Mouse (Mus musculus) layer of hippocampus, adult 6 months (tissue): ENCODE results near the gene AW549877. TPM values are rescaled to one million over a fixed set of nuclear protein-coding genes. Genes with fewer than 3 reads are reported as not detected.

Experiments
- long read RNA-seq, 2 experiments: library from polyadenylated mRNA; unstranded; transcript quantifications; one replicate each; pipeline ENCODE4 v2.0.0; 2019 to 2020
- polyA plus RNA-seq: library from polyadenylated mRNA; unstranded; fragments of <200 nt; fragmentation: Nextera tagmentation; gene quantifications from 2 replicates; pipeline ENCODE4 v1.2.3, GENCODE M21; 2021

AW549877 gene
- 9.3 and 11.5 TPM in 2 replicates for polyA plus RNA-seq
- long read RNA-seq, experiment 1, full-length matches to known transcripts: 3 of 19 reads
- long read RNA-seq, experiment 1, partial matches to known transcripts: 0 of 19 reads
- long read RNA-seq, experiment 1, other reads (novel, unspliced or antisense): 16 of 19 reads
- long read RNA-seq, experiment 2, full-length matches to known transcripts: 92 of 112 reads
- long read RNA-seq, experiment 2, partial matches to known transcripts: 1 of 112 reads
- long read RNA-seq, experiment 2, other reads (novel, unspliced or antisense): 19 of 112 reads

DNA sequence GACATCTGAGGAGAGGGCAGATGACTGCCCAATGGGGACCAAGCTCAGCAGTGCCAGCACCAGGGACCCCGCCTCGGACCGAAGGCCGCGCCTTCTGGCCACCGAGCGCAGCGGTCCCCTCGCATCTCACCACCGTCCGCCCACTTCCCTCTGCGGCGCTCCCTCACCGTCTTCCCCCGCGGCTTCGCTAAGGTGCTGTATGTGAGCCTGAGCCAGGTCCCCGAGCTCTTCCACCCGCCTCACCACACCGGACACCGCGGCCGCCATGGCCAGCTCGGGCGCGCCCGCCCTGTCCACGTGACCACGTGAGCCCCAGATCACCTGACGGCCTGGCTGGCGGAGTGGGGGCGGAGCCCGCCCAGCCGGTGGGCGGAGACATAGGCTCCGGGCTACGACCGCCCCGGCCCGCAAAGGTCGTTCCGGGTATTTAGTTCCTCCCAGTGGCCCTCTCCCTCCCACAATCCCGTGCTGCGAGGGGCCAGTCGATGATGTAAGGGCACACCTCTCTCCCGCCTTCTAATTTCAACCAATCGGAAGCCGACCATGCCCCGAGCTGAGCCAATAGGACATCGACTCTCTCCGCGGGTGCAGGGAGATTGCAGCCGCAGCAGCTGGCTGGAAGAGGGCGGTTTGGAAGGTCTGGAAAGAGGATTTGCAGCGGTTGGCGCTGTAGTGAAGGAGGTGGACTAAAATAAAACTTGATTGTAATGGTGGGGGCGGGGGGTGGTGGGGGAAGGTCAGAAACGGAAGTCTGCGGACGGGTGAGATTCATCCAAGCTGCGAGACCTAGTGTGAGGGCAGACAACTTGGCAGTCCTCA is at the start of gene AW549877:
Gene AW549877, minus strand, starts transcription at position 297 of the 819 bp plus-strand sequence.

GRCm38 (mm10) chr15:4026231-4026773 is 30.8 kb upstream of the AW549877 start, which contains the start of gene Oxct1:
Gene Oxct1, plus strand, starts transcription at chr15:4026383.

GRCm38 (mm10) chr15:3979061-3979848 is 16.3 kb downstream of the AW549877 start, which contains the start of gene Fbxo4:
Gene Fbxo4, minus strand, starts transcription at chr15:3979573.

Other genes with a start within 250 kb of the AW549877 start
- 4.6 and 4.8 TPM in 2 replicates for gene Fbxo4, start 16.2 kb downstream of the AW549877 start, polyA plus RNA-seq
- 364 and 430 TPM in 2 replicates for gene Oxct1, start 30.6 kb upstream of the AW549877 start, polyA plus RNA-seq